Mouse (Mus musculus): ENCODE results near the gene Crybb3. TPM values are rescaled to one million over a fixed set of nuclear protein-coding genes. Genes with fewer than 3 reads are reported as not detected.

Crybb3 gene
- 2.7 and 21.0 TPM in 2 replicates for polyA plus RNA-seq (2012; rRNA removed)

DNA sequence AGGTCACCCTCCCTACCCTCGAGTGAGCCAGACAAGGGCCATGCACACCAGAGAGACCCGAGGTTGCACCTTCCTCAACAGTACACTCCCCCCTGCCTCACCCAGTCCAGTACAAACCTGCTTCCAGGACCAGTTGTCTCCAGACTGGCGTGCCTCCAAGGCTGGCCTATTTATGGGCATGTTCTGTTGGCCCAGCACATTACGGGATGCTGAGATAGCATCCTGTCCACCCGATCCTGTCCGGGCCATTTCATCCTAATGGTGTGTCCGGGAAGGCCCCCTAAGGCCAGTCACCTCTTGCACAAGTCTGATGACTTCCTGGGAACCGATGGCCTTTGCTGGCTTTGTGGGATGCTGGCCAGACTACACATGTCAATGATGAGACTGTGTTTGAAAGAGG lies at the start of gene Crybb3:
Gene Crybb3 (minus strand): TSS at position 146 of the 400 bp plus-strand sequence.
- 48% methylated on average over 8 of the region's 8 CpGs for WGBS
- Histone ChIP-seq H3K4me3 (ENCODE audit: low read depth, low read length) (no peak within 1 kb of the TSS), H3K4me1 (ENCODE audit: control insufficient read depth, insufficient read depth, insufficient read length, low read length) (no peaks in the 10 kb centered on the region), H3K36me3 (ENCODE audit: control insufficient read depth, insufficient read depth, low read length) (no peaks in the 10 kb centered on the region), H3K27me3 (ENCODE audit: control insufficient read depth, insufficient read depth, low read length) (no peaks in the 10 kb centered on the region), H3K27ac (ENCODE audit: insufficient read depth, low read depth, low read length) (no peak within 1 kb of the TSS)
- TF ChIP-seq CTCF (IDR thresholded peaks at IDR 0.05; ENCODE audit: extremely low read depth, insufficient read length, insufficient replicate concordance, low read depth, low read length) (no peak), POLR2A (IDR thresholded peaks at IDR 0.05; ENCODE audit: low read depth, low read length) (no peak)

DNA sequence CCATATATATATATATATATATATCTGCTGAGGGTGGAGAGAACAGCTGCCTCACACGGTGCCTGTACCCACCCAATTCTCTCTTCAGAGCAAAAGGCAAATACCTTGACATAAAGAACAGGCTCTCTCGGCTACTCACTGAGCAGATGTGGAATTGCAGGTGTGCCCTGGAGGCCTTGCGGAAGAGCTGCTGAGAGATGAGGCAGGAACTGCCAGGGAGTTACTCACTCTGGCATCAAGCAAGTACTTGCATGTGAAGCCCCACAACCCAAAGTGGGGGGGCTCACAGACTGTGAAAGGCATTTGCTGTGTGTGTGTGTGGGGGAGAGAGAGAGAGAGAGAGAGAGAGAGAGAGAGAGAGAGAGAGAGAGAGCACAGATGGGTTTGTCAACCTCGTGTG lies 47.0 kb upstream of the Crybb3 start:
- Histone ChIP-seq H3K27ac (ENCODE audit: insufficient read depth, low read depth, low read length) (no peak overlapping the region), H3K27me3 (ENCODE audit: control insufficient read depth, insufficient read depth, low read length) (no peaks in the 10 kb centered on the region), H3K36me3 (ENCODE audit: control insufficient read depth, insufficient read depth, low read length) (peaks cover 22% of the 10 kb centered on the region), H3K4me3 (ENCODE audit: low read depth, low read length) (no peak overlapping the region), H3K4me1 (ENCODE audit: control insufficient read depth, insufficient read depth, insufficient read length, low read length) (peaks cover 19% of the 10 kb centered on the region)
- WGBS: 47% methylated on average over 4 of the region's 4 CpGs
- TF ChIP-seq POLR2A (IDR thresholded peaks at IDR 0.05; ENCODE audit: low read depth, low read length) (no peak), CTCF (IDR thresholded peaks at IDR 0.05; ENCODE audit: extremely low read depth, insufficient read length, insufficient replicate concordance, low read depth, low read length) (no peak)

- 95% methylated on average over 12 of the region's 12 CpGs for WGBS
These were observed 45.1 kb upstream of the Crybb3 start for GRCm38 (mm10) chr5:113126476-113126875.

DNA sequence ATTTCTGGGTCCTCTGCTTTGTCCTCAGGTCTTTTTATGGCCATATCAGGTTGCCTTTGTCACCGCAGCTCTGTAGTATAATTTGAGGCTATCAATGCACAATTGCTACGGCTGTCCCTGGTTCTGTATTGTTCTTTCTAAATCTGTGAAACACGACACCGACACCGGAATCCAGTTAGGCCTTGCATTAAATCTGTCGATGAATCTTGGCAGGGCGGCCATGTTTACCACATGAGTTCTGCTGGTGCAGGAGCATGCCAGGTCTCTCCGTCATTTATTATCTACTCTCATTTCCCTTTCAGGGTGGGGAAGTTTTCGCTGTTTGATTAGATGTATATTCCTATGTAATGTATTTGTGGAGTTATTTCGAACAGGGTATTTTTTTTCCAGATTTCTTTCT lies 42.3 kb upstream of the Crybb3 start:
- Histone ChIP-seq H3K27ac (ENCODE audit: insufficient read depth, low read depth, low read length) (no peak overlapping the region), H3K27me3 (ENCODE audit: control insufficient read depth, insufficient read depth, low read length) (no peaks in the 10 kb centered on the region), H3K4me1 (ENCODE audit: control insufficient read depth, insufficient read depth, insufficient read length, low read length) (peaks cover 26% of the 10 kb centered on the region), H3K4me3 (ENCODE audit: low read depth, low read length) (no peak overlapping the region), H3K36me3 (ENCODE audit: control insufficient read depth, insufficient read depth, low read length) (peaks cover 18% of the 10 kb centered on the region)
- TF ChIP-seq POLR2A (IDR thresholded peaks at IDR 0.05; ENCODE audit: low read depth, low read length): no peak
- TF ChIP-seq CTCF (IDR thresholded peaks at IDR 0.05; ENCODE audit: extremely low read depth, insufficient read length, insufficient replicate concordance, low read depth, low read length): no peak
- 85% methylated on average over 10 of the region's 10 CpGs for WGBS

More at GRCm38 (mm10) chr5:113126476-113126875, 45.1 kb upstream of the Crybb3 start:
- Histone ChIP-seq H3K27ac (ENCODE audit: insufficient read depth, low read depth, low read length) (no peak overlapping the region), H3K4me1 (ENCODE audit: control insufficient read depth, insufficient read depth, insufficient read length, low read length) (peaks cover 17% of the 10 kb centered on the region), H3K27me3 (ENCODE audit: control insufficient read depth, insufficient read depth, low read length) (no peaks in the 10 kb centered on the region), H3K36me3 (ENCODE audit: control insufficient read depth, insufficient read depth, low read length) (peaks cover 22% of the 10 kb centered on the region), H3K4me3 (ENCODE audit: low read depth, low read length) (no peak overlapping the region)
- TF ChIP-seq POLR2A (IDR thresholded peaks at IDR 0.05; ENCODE audit: low read depth, low read length) (no peak), CTCF (IDR thresholded peaks at IDR 0.05; ENCODE audit: extremely low read depth, insufficient read length, insufficient replicate concordance, low read depth, low read length) (no peak)

GRCm38 (mm10) chr5:113122326-113123054 lies 41.1 kb upstream of the Crybb3 start:
- Histone ChIP-seq H3K4me3 (ENCODE audit: low read depth, low read length) (no peak overlapping the region), H3K4me1 (ENCODE audit: control insufficient read depth, insufficient read depth, insufficient read length, low read length) (peaks cover 20% of the 10 kb centered on the region), H3K27ac (ENCODE audit: insufficient read depth, low read depth, low read length) (no peak overlapping the region), H3K27me3 (ENCODE audit: control insufficient read depth, insufficient read depth, low read length) (no peaks in the 10 kb centered on the region), H3K36me3 (ENCODE audit: control insufficient read depth, insufficient read depth, low read length) (peaks cover 14% of the 10 kb centered on the region)
- WGBS: 53% methylated on average over 12 of the region's 12 CpGs
- TF ChIP-seq CTCF (IDR thresholded peaks at IDR 0.05; ENCODE audit: extremely low read depth, insufficient read length, insufficient replicate concordance, low read depth, low read length): no peak
- no peak for TF ChIP-seq POLR2A (IDR thresholded peaks at IDR 0.05; ENCODE audit: low read depth, low read length)

- WGBS: 59% methylated on average over 6 of the region's 6 CpGs
- Histone ChIP-seq H3K36me3 (ENCODE audit: control insufficient read depth, insufficient read depth, low read length) (peaks cover 14% of the 10 kb centered on the region), H3K27ac (ENCODE audit: insufficient read depth, low read depth, low read length) (no peak overlapping the region)
These were observed 40.1 kb upstream of the Crybb3 start for GRCm38 (mm10) chr5:113121591-113121875.

DNA sequence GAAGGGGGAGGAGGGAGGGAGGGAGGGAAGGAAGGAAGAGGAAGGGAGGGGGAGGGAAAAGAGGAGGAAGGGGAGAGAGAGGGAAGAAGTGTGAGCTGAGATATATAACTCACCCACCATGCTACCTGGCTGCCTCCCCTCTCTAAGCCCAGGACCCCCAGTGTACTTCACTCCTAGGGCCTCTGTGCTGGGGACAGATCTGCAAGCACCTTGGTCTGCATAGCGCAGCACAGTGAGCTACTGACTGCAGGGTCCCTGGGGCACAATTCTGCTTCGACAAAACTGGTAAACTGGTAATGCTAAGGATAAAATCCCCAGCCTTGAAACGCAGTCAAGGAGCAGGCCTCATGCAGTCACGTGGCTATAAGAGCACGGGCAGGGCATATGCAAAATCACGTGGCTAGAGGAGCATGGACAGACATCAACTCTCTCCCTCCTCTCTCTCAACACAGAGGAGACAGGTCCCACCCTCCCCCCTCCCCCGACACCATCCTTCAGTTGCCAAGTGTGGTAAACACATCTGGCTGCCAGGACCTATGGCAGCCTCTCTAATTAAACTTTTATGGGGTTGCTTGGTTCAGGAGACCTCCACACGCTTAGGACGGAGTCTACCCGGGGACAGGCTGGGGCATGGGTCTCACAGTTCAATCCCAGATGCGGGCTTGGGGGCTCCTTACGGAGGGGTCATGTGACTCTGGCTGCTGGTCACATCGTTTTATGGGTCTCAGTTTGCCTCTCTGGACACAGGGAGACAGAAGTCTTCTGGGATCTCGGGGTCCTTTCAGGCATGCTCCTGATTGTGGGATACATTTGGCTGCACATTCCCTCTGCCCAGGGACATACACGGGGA lies 39.6 kb upstream of the Crybb3 start:
- Histone ChIP-seq H3K4me1 (ENCODE audit: control insufficient read depth, insufficient read depth, insufficient read length, low read length) (peaks cover 20% of the 10 kb centered on the region), H3K27me3 (ENCODE audit: control insufficient read depth, insufficient read depth, low read length) (no peaks in the 10 kb centered on the region), H3K4me3 (ENCODE audit: low read depth, low read length) (no peak overlapping the region), H3K36me3 (ENCODE audit: control insufficient read depth, insufficient read depth, low read length) (peaks cover 16% of the 10 kb centered on the region), H3K27ac (ENCODE audit: insufficient read depth, low read depth, low read length) (no peak overlapping the region)
- 32% methylated on average over 15 of the region's 15 CpGs for WGBS
- no peak for TF ChIP-seq POLR2A (IDR thresholded peaks at IDR 0.05; ENCODE audit: low read depth, low read length)
- TF ChIP-seq CTCF (IDR thresholded peaks at IDR 0.05; ENCODE audit: extremely low read depth, insufficient read length, insufficient replicate concordance, low read depth, low read length): no peak

More at GRCm38 (mm10) chr5:113121591-113121875, 40.1 kb upstream of the Crybb3 start:
- Histone ChIP-seq H3K4me3 (ENCODE audit: low read depth, low read length) (no peak overlapping the region), H3K4me1 (ENCODE audit: control insufficient read depth, insufficient read depth, insufficient read length, low read length) (peaks cover 20% of the 10 kb centered on the region), H3K27me3 (ENCODE audit: control insufficient read depth, insufficient read depth, low read length) (no peaks in the 10 kb centered on the region)
- TF ChIP-seq CTCF (IDR thresholded peaks at IDR 0.05; ENCODE audit: extremely low read depth, insufficient read length, insufficient replicate concordance, low read depth, low read length) (no peak), POLR2A (IDR thresholded peaks at IDR 0.05; ENCODE audit: low read depth, low read length) (no peak)

All from small intestine, adult 2 months (tissue).